ENCODE assay signal across 8 mouse cellular contexts in the genomic region with DNA sequence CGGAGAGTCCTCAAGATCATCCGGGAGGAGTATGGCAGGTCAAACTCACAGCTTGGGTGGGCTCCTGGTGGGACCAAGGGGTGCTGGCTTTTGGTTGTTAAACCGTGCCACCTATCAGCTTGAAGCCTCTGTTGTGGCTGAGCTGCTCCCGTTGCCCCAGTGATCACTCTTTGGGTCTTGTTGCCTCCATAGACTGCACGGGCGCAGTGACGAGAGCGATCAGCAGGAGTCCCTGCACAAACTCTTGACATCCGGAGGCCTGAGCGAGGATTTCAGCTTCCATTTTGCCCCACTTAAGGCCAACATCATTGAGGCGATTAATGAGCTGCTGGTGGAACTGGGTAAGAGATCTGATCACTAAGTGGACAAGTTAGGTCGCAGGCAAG. TPM values are rescaled to one million over a fixed set of nuclear protein-coding genes. Genes with fewer than 3 reads are reported as not detected.
DNase-seq lines count a peak whose midpoint lies in the region; ATAC-seq and TF ChIP-seq lines count a peak whose summit lies in the region.

No protein-coding gene starts in this region.

- 3% methylated on average over 12 of the region's 12 CpGs for WGBS in cerebellum, adult 2 months
- WGBS in hindbrain, embryonic 16.5 days, result 3% methylated on average over 12 of the region's 12 CpGs
- WGBS in macrophage (ENCODE audit: missing documents), result 3% methylated on average over 12 of the region's 12 CpGs

- TF ChIP-seq POLR2A in cerebellum, adult 2 months (IDR thresholded peaks at IDR 0.05; ENCODE audit: borderline replicate concordance, insufficient read depth, low read length), result no peak

- no peaks in the 10 kb centered on the region for H3K9me3 ChIP-seq in hindbrain, embryonic 16.5 days (ENCODE audit: control insufficient read depth, low read length)

- H3K27ac ChIP-seq in cerebellum, adult 2 months (ENCODE audit: insufficient read depth, low read length), result peak overlapping the region; percentile 9; the same call in 1 of the 2 replicates
- H3K27ac ChIP-seq in hindbrain, embryonic 16.5 days (ENCODE audit: low read depth, low read length), result peak overlapping the region; percentile 80; the same call in 1 of the 2 replicates
- peak overlapping the region; percentile 13; the same call in 1 of the 2 replicates for H3K27ac ChIP-seq in macrophage

- DNase-seq in cerebellum, adult 2 months, result peak; percentile 17 to 29
- DNase-seq in cerebellum, postnatal 14 days, result no peak
- peak; percentile 60 for DNase-seq in thymus, postnatal 0 days (ENCODE audit: low spot score)

- peak overlapping the region; percentile 77 for H3K9ac ChIP-seq in hindbrain, embryonic 16.5 days (ENCODE audit: low read depth, low read length)

- H3K27me3 ChIP-seq in cerebellum, adult 2 months (ENCODE audit: control insufficient read depth, insufficient read depth, low read length), result no peaks in the 10 kb centered on the region
- no peaks in the 10 kb centered on the region for H3K27me3 ChIP-seq in hindbrain, embryonic 16.5 days (replicated peaks; ENCODE audit: control insufficient read depth, insufficient read depth, low read length)

- peaks cover 16% of the 10 kb centered on the region for H3K79me2 ChIP-seq in macrophage (ENCODE audit: inconsistent target)

- H3K36me3 ChIP-seq in hindbrain, embryonic 16.5 days (ENCODE audit: control insufficient read depth, insufficient read depth, low read length), result peaks cover 14% of the 10 kb centered on the region
- peaks cover 30% of the 10 kb centered on the region for H3K36me3 ChIP-seq in macrophage (ENCODE audit: inconsistent target)

- peak overlapping the region; percentile 81 for H3K4me2 ChIP-seq in hindbrain, embryonic 16.5 days (ENCODE audit: low read length)

- H3K4me1 ChIP-seq in cerebellum, adult 2 months (ENCODE audit: control insufficient read depth, insufficient read depth, low read length), result no peaks in the 10 kb centered on the region; the same call in 1 of the 2 replicates
- peaks cover 13% of the 10 kb centered on the region for H3K4me1 ChIP-seq in hindbrain, embryonic 16.5 days (ENCODE audit: control insufficient read depth, insufficient read depth, low read depth, low read length)

- ATAC-seq in CD4-positive, CD25-positive, alpha-beta regulatory T cell, adult 4 months, result peak; percentile 12
- peak; percentile 29; the same call in 1 of the 2 replicates for ATAC-seq in common myeloid progenitor, adult 5-6 weeks (replicated peaks; ENCODE audit: low read depth, poor library complexity, severe bottlenecking)
- ATAC-seq in hindbrain, embryonic 16.5 days, result no peak
- no peak for ATAC-seq in frontal cortex, adult (ENCODE audit: low TSS enrichment)

- H3K4me3 ChIP-seq in cerebellum, adult 2 months (replicated peaks; ENCODE audit: insufficient read depth, low read depth, low read length), result peak overlapping the region; percentile 85
- peak overlapping the region; percentile 90 for H3K4me3 ChIP-seq in hindbrain, embryonic 16.5 days (ENCODE audit: low read length)
- H3K4me3 ChIP-seq in macrophage (ENCODE audit: inconsistent target), result peak overlapping the region; percentile 87

- no peak for TF ChIP-seq CTCF in cerebellum, adult 2 months (IDR thresholded peaks at IDR 0.05; ENCODE audit: borderline replicate concordance, insufficient read depth, low read depth, low read length)

RNA-seq across cellular contexts. Expression of a gene that starts 0.6 kb away (rescaled TPM):
- 105 and 109 TPM in 2 replicates for polyA plus RNA-seq in cerebellum, adult 2 months (2012; rRNA removed)
- polyA plus RNA-seq in CD4-positive, CD25-positive, alpha-beta regulatory T cell, adult 4 months (2017; shearing (Covaris generic)), result 10 to 100 TPM; 67.3 to 94.7 TPM
- total RNA-seq in common myeloid progenitor, adult 5-6 weeks (2017), result 82.3 and 89.5 TPM in 2 replicates
- 80.1 and 82.3 TPM in 2 replicates for polyA plus RNA-seq in hindbrain, embryonic 16.5 days (2015; fragmentation: Nextera tagmentation; extraction: Ambion mirVana)
- total RNA-seq in macrophage (2018; cell fraction: chromatin; rRNA removed), result 10 to 100 TPM; 20.5 to 71.9 (median 37.4) TPM
- total RNA-seq in macrophage (2018; cell fraction: cytosol; rRNA removed), result 10 to 100 TPM; 40.1 to 75.8 (median 57.1) TPM
- total RNA-seq in macrophage (2018; cell fraction: nucleus; rRNA removed), result 10 to 100 TPM; 15.0 to 62.4 (median 41.1) TPM
- polyA plus RNA-seq in macrophage (2018), result 52.7 to 95.7 TPM (median 56.1 TPM) in 3 replicates
- 106 and 110 TPM in 2 replicates for polyA plus RNA-seq in thymus, postnatal 0 days (2015; fragmentation: Nextera tagmentation; extraction: Ambion mirVana)

RNA-seq across cellular contexts. Expression of a gene that starts 42.3 kb away (rescaled TPM):
- 5.1 and 6.1 TPM in 2 replicates for polyA plus RNA-seq in cerebellum, adult 2 months (2012; rRNA removed)
- polyA plus RNA-seq in CD4-positive, CD25-positive, alpha-beta regulatory T cell, adult 4 months (2017; shearing (Covaris generic)), result not detected
- total RNA-seq in common myeloid progenitor, adult 5-6 weeks (2017), result not detected in 2 replicates
- polyA plus RNA-seq in hindbrain, embryonic 16.5 days (2015; fragmentation: Nextera tagmentation; extraction: Ambion mirVana), result 11.7 and 13.1 TPM in 2 replicates
- 1 to 10 TPM in 6 of 26 experiments, under 1 TPM in 4, not detected in 16; 0.41 to 8.3 (median 1.6) TPM for total RNA-seq in macrophage (2018; cell fraction: chromatin; rRNA removed)
- total RNA-seq in macrophage (2018; cell fraction: cytosol; rRNA removed), result 1 to 10 TPM in 6 of 26 experiments, under 1 TPM in 19, not detected in 1; 0.09 to 3.6 (median 0.27) TPM
- 1 to 10 TPM in 8 of 26 experiments, under 1 TPM in 9, not detected in 9; 0.31 to 6.0 (median 0.93) TPM for total RNA-seq in macrophage (2018; cell fraction: nucleus; rRNA removed)
- polyA plus RNA-seq in macrophage (2018), result 0.11 to 0.37 TPM (median 0.35 TPM) in 3 replicates
- polyA plus RNA-seq in thymus, postnatal 0 days (2015; fragmentation: Nextera tagmentation; extraction: Ambion mirVana), result 2.0 and 2.7 TPM in 2 replicates

RNA-seq across cellular contexts. Expression of a gene that starts 50.5 kb away (rescaled TPM):
- 11.7 and 12.1 TPM in 2 replicates for polyA plus RNA-seq in cerebellum, adult 2 months (2012; rRNA removed)
- 10 to 100 TPM; 11.9 to 17.2 TPM for polyA plus RNA-seq in CD4-positive, CD25-positive, alpha-beta regulatory T cell, adult 4 months (2017; shearing (Covaris generic))
- 11.8 and 14.3 TPM in 2 replicates for total RNA-seq in common myeloid progenitor, adult 5-6 weeks (2017)
- 7.6 and 8.7 TPM in 2 replicates for polyA plus RNA-seq in hindbrain, embryonic 16.5 days (2015; fragmentation: Nextera tagmentation; extraction: Ambion mirVana)
- 10 to 100 TPM in 19 of 26 experiments, 1 to 10 TPM in 7; 2.6 to 40.1 (median 21.7) TPM for total RNA-seq in macrophage (2018; cell fraction: chromatin; rRNA removed)
- 10 to 100 TPM in 1 of 26 experiments, 1 to 10 TPM in 25; 2.8 to 10.7 (median 8.5) TPM for total RNA-seq in macrophage (2018; cell fraction: cytosol; rRNA removed)
- total RNA-seq in macrophage (2018; cell fraction: nucleus; rRNA removed), result 10 to 100 TPM in 16 of 26 experiments, 1 to 10 TPM in 10; 3.4 to 30.5 (median 14.7) TPM
- polyA plus RNA-seq in macrophage (2018), result 6.8 to 8.1 TPM (median 7.4 TPM) in 3 replicates
- polyA plus RNA-seq in thymus, postnatal 0 days (2015; fragmentation: Nextera tagmentation; extraction: Ambion mirVana), result 6.8 and 7.1 TPM in 2 replicates

Comparison
In these comparisons a context has a peak if more than half of its experiments do, and no peak if none do; other contexts are left out.
1. DNase-seq: peak in cerebellum, adult 2 months (2 of 2) and thymus, postnatal 0 days (single experiment); none in cerebellum, postnatal 14 days (0 of 2).
2. H3K27ac ChIP-seq: peak in every context shown above with its lines; median percentile 80 in hindbrain, embryonic 16.5 days; 13 in macrophage; 9 in cerebellum, adult 2 months.
3. ATAC-seq: peak in CD4-positive, CD25-positive, alpha-beta regulatory T cell, adult 4 months (single experiment) and common myeloid progenitor, adult 5-6 weeks (single experiment); none in hindbrain, embryonic 16.5 days (single experiment) and frontal cortex, adult (single experiment).
4. Peak in every context shown above with its lines, with median percentiles within 50 percentile points of each other: H3K4me3 ChIP-seq.